Mouse (Mus musculus): ENCODE measurements around the gene Cc2d2b. TPM values are rescaled to one million over a fixed set of nuclear protein-coding genes. Genes with fewer than 3 reads are reported as not detected.

Cc2d2b gene
- polyA plus RNA-seq, 1 experiment, result not detected

DNA sequence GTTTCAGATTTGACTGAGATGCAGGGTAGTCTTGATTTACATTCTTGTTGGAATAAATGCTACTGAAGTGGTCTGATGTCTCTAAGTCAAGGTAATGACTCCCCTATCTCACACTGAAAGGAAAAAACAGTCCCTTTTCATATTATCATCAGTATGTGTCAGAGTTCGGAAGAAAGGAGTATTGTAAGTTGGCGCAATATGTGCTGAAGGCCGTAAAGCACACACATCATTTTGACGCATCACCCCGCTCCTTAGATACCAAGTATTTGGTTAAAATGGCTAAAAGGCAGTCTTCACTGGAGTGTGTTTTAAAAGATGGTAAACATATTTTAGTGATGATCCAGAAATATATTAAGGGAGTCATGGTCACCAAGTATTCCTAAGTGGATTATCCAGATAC is 10.9 kb upstream of the Cc2d2b start:
- TF ChIP-seq REST (IDR thresholded peaks at IDR 0.05; ENCODE audit: insufficient read depth, insufficient read length) (no peak), USF1 (IDR thresholded peaks at IDR 0.05; ENCODE audit: low read depth) (no peak), E2F4 (IDR thresholded peaks at IDR 0.05; ENCODE audit: insufficient read depth) (no peak), MYOG (IDR thresholded peaks at IDR 0.05; ENCODE audit: control insufficient read depth in 1 of 3, insufficient read depth in 1 of 3, insufficient read length in 2 of 3, low read depth in 2 of 3) (no peak), POLR2AphosphoS2 (IDR thresholded peaks at IDR 0.05; ENCODE audit: insufficient read length, low read depth) (no peak), POLR2A (IDR thresholded peaks at IDR 0.05; ENCODE audit: insufficient read length, low read depth) (no peak), TCF3 (IDR thresholded peaks at IDR 0.05; ENCODE audit: insufficient read length, low read depth) (no peak), MAX (IDR thresholded peaks at IDR 0.05; ENCODE audit: low read depth) (no peak), MYOD1 (IDR thresholded peaks at IDR 0.05; ENCODE audit: control insufficient read depth in 1 of 3, insufficient read length in 2 of 3, low read depth in 2 of 3) (no peak), CEBPB (IDR thresholded peaks at IDR 0.05; ENCODE audit: insufficient read depth, poor library complexity, severe bottlenecking) (no peak), TCF12 (IDR thresholded peaks at IDR 0.05; ENCODE audit: insufficient read depth, poor library complexity, severe bottlenecking) (no peak)
- Histone ChIP-seq H3K4me2 (ENCODE audit: low read depth) (no peak overlapping the region), H3K36me3 (ENCODE audit: control insufficient read depth, insufficient read depth) (no peaks in the 10 kb centered on the region), H3ac (ENCODE audit: control insufficient read depth, insufficient read length) (no peak overlapping the region), H3K79me2 (ENCODE audit: control insufficient read depth, insufficient read depth) (no peaks in the 10 kb centered on the region), H3K27me3 (ENCODE audit: control insufficient read depth, insufficient read depth, insufficient read length) (peaks cover 4% of the 10 kb centered on the region), H3K4me3 (no peak overlapping the region)

DNA sequence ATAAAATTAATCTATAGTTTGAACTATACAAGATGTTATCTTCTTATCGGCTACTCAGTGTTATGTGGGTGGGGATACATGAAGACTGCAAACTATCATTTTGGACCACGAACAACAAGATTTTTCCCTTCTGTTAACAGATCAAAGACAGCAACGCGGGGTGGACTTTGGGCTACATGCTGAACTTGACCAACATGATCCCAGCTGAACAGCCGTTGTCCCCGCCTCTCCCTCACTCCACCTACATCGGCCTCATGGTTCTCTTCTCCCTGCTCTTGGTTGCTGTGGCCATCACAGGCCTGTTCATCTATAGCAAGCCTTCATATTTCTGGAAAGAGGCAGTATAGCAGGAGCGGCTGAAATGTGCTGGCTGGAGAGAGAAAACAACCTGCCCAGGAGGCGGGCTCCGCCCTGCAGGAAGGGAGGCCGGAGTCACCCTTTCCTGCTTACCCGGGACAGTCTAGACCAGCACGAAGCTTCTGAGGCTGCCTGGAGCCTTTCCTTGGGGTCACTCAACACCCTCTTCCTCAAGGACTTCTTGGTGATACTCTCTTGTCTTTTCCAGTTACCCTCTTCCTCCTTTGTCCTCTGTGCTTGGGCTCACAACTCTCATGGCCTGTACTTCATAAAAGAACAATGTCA is 9.7 kb upstream of the Cc2d2b start:
- H3K4me2 ChIP-seq (ENCODE audit: low read depth), result no peak overlapping the region
- peaks cover 4% of the 10 kb centered on the region for H3K27me3 ChIP-seq (ENCODE audit: control insufficient read depth, insufficient read depth, insufficient read length)
- H3K36me3 ChIP-seq (ENCODE audit: control insufficient read depth, insufficient read depth), result no peaks in the 10 kb centered on the region
- H3K79me2 ChIP-seq (ENCODE audit: control insufficient read depth, insufficient read depth), result no peaks in the 10 kb centered on the region
- no peak for TF ChIP-seq TCF3 (IDR thresholded peaks at IDR 0.05; ENCODE audit: insufficient read length, low read depth)
- TF ChIP-seq CEBPB (IDR thresholded peaks at IDR 0.05; ENCODE audit: insufficient read depth, poor library complexity, severe bottlenecking), result no peak
- no peak for TF ChIP-seq E2F4 (IDR thresholded peaks at IDR 0.05; ENCODE audit: insufficient read depth)
- TF ChIP-seq MYOG (IDR thresholded peaks at IDR 0.05; ENCODE audit: control insufficient read depth in 1 of 3, insufficient read depth in 1 of 3, insufficient read length in 2 of 3, low read depth in 2 of 3), result no peak
- TF ChIP-seq POLR2AphosphoS2 (IDR thresholded peaks at IDR 0.05; ENCODE audit: insufficient read length, low read depth), result no peak
- TF ChIP-seq TCF12 (IDR thresholded peaks at IDR 0.05; ENCODE audit: insufficient read depth, poor library complexity, severe bottlenecking), result no peak
- TF ChIP-seq MYOD1 (IDR thresholded peaks at IDR 0.05; ENCODE audit: control insufficient read depth in 1 of 3, insufficient read length in 2 of 3, low read depth in 2 of 3), result no peak
- no peak for TF ChIP-seq POLR2A (IDR thresholded peaks at IDR 0.05; ENCODE audit: insufficient read length, low read depth)
- TF ChIP-seq REST (IDR thresholded peaks at IDR 0.05; ENCODE audit: insufficient read depth, insufficient read length), result no peak
- TF ChIP-seq USF1 (IDR thresholded peaks at IDR 0.05; ENCODE audit: low read depth), result no peak
- TF ChIP-seq MAX (IDR thresholded peaks at IDR 0.05; ENCODE audit: low read depth), result no peak
- TF ChIP-seq SRF (IDR thresholded peaks at IDR 0.05; ENCODE audit: control insufficient read depth, insufficient read length, low read depth), result no peak
- no peak overlapping the region for H3ac ChIP-seq (ENCODE audit: control insufficient read depth, insufficient read length)
- H3K4me3 ChIP-seq, result no peak overlapping the region

DNA sequence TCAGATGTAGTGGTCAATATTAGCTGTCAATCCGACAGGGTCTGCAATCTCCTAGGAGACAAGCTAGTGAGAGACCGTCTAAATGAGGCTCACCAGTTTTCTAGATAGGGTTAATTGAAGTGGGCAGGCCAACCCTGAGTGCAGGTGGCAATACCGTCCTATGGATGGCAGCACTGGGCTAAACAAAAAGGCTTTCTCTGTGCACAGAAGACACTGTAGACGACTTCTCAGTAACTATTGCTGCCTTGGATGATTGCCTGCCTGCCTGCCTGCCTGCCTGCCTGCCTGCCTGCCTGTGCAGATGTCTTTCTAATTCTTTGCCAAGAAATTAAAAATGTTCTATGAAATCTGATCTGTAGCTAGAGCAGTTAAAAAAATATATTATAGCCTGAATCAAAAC is 1.9 kb upstream of the Cc2d2b start:
- Histone ChIP-seq H3K36me3 (ENCODE audit: control insufficient read depth, insufficient read depth) (no peaks in the 10 kb centered on the region), H3K4me2 (ENCODE audit: low read depth) (no peak overlapping the region), H3K4me3 (no peak overlapping the region), H3ac (ENCODE audit: control insufficient read depth, insufficient read length) (no peak overlapping the region), H3K27me3 (ENCODE audit: control insufficient read depth, insufficient read depth, insufficient read length) (peaks cover 32% of the 10 kb centered on the region), H3K79me2 (ENCODE audit: control insufficient read depth, insufficient read depth) (no peaks in the 10 kb centered on the region)
- no peak for TF ChIP-seq MYOD1 (IDR thresholded peaks at IDR 0.05; ENCODE audit: control insufficient read depth in 1 of 3, insufficient read length in 2 of 3, low read depth in 2 of 3)
- no peak for TF ChIP-seq TCF3 (IDR thresholded peaks at IDR 0.05; ENCODE audit: insufficient read length, low read depth)
- no peak for TF ChIP-seq TCF12 (IDR thresholded peaks at IDR 0.05; ENCODE audit: insufficient read depth, poor library complexity, severe bottlenecking)
- TF ChIP-seq REST (IDR thresholded peaks at IDR 0.05; ENCODE audit: insufficient read depth, insufficient read length), result no peak
- TF ChIP-seq E2F4 (IDR thresholded peaks at IDR 0.05; ENCODE audit: insufficient read depth), result no peak
- TF ChIP-seq SRF (IDR thresholded peaks at IDR 0.05; ENCODE audit: control insufficient read depth, insufficient read length, low read depth), result no peak
- TF ChIP-seq POLR2A (IDR thresholded peaks at IDR 0.05; ENCODE audit: insufficient read length, low read depth), result no peak
- no peak for TF ChIP-seq MYOG (IDR thresholded peaks at IDR 0.05; ENCODE audit: control insufficient read depth in 1 of 3, insufficient read depth in 1 of 3, insufficient read length in 2 of 3, low read depth in 2 of 3)
- no peak for TF ChIP-seq CEBPB (IDR thresholded peaks at IDR 0.05; ENCODE audit: insufficient read depth, poor library complexity, severe bottlenecking)
- TF ChIP-seq POLR2AphosphoS2 (IDR thresholded peaks at IDR 0.05; ENCODE audit: insufficient read length, low read depth), result no peak
- TF ChIP-seq USF1 (IDR thresholded peaks at IDR 0.05; ENCODE audit: low read depth), result no peak
- TF ChIP-seq MAX (IDR thresholded peaks at IDR 0.05; ENCODE audit: low read depth), result no peak

GRCm38 (mm10) chr19:40754311-40754710 is 5.8 kb downstream of the Cc2d2b start:
- H3K4me3 ChIP-seq, result no peak overlapping the region
- peaks cover 17% of the 10 kb centered on the region for H3K27me3 ChIP-seq (ENCODE audit: control insufficient read depth, insufficient read depth, insufficient read length)
- H3K4me2 ChIP-seq (ENCODE audit: low read depth), result no peak overlapping the region

More at GRCm38 (mm10) chr19:40754311-40754710, 5.8 kb downstream of the Cc2d2b start:
- no peak for TF ChIP-seq SRF (IDR thresholded peaks at IDR 0.05; ENCODE audit: control insufficient read depth, insufficient read length, low read depth)
- TF ChIP-seq REST (IDR thresholded peaks at IDR 0.05; ENCODE audit: insufficient read depth, insufficient read length), result no peak
- no peak for TF ChIP-seq USF1 (IDR thresholded peaks at IDR 0.05; ENCODE audit: low read depth)
- no peak for TF ChIP-seq MAX (IDR thresholded peaks at IDR 0.05; ENCODE audit: low read depth)
- TF ChIP-seq MYOG (IDR thresholded peaks at IDR 0.05; ENCODE audit: control insufficient read depth in 1 of 3, insufficient read depth in 1 of 3, insufficient read length in 2 of 3, low read depth in 2 of 3), result no peak
- no peak for TF ChIP-seq CEBPB (IDR thresholded peaks at IDR 0.05; ENCODE audit: insufficient read depth, poor library complexity, severe bottlenecking)
- no peak for TF ChIP-seq TCF12 (IDR thresholded peaks at IDR 0.05; ENCODE audit: insufficient read depth, poor library complexity, severe bottlenecking)
- TF ChIP-seq MYOD1 (IDR thresholded peaks at IDR 0.05; ENCODE audit: control insufficient read depth in 1 of 3, insufficient read length in 2 of 3, low read depth in 2 of 3), result no peak
- TF ChIP-seq E2F4 (IDR thresholded peaks at IDR 0.05; ENCODE audit: insufficient read depth), result no peak
- no peak for TF ChIP-seq POLR2A (IDR thresholded peaks at IDR 0.05; ENCODE audit: insufficient read length, low read depth)
- no peak for TF ChIP-seq POLR2AphosphoS2 (IDR thresholded peaks at IDR 0.05; ENCODE audit: insufficient read length, low read depth)
- Histone ChIP-seq H3ac (ENCODE audit: control insufficient read depth, insufficient read length) (no peak overlapping the region), H3K36me3 (ENCODE audit: control insufficient read depth, insufficient read depth) (no peaks in the 10 kb centered on the region), H3K79me2 (ENCODE audit: control insufficient read depth, insufficient read depth) (no peaks in the 10 kb centered on the region)
